Mouse (Mus musculus) c-Kit-negative CD71-positive TER-119-positive erythroid progenitor cells, embryonic 14.5 days (primary cell): ENCODE measurements around the gene Vamp2.

Source experiments
- DNase-seq: peaks from one replicate; pipeline ENCODE4 v3.0.0-alpha.2; 2013; ENCODE audit warnings: low read depth, low spot score

Vamp2 gene

DNA sequence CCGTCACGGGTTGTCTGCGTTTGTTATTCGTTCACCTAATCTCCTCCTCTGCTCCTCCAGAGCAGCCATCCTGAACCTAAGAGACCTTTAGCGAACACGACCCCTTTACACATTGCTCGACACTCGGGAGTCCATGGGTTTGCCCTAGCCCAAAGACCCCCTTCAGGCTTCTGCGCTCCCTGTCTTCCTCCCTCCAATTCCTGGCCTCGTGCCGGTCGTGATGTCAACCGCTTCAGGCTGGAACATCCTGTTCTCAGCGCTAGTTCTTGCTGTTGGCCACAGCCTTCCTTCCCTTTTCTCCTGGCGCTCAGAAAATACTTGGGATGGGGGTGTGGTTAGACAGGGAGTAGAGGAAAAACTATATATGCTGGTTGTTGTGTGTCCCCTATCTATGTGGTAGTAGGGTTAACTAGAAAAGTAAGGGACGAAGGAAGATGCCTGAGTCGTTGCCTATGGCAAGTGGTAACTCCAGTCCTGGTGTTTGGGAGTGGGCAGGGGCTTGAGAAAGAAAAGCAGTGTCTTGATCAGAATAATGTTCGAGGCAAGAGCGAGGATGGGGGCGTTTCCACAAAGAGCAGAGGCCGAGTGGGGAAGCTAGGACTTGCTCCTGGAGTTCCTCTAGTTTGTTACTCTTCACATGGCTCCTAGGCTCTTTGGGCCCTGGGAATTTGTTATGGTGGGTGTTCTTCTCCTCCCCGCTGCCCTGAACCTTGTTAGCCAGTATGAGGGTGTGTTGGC lies 11.1 kb downstream of the Vamp2 start:
- DNase-seq: no peak

DNA sequence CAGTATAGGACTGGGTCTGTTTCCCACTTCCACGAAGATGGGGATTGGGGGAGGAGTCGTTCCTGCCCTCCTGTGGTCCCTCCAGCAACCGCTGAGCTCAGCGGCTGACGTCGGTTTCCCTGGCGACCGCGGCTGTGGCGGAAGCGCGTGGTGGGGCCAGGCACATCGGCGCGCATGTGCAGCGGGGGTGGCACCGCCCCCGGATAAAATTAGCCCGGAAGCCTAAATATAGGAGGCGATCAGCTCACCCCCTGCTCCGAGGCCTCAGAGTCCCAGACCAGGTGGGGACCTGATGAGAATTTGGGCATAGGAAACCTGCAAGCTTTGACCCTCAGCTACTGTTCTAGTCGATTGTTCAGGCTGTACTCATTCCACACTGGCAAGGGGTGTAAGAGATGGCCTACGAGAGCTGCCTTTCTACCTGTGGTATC lies 11.6 kb downstream of the Vamp2 start:
- DNase-seq: no peak

DNA sequence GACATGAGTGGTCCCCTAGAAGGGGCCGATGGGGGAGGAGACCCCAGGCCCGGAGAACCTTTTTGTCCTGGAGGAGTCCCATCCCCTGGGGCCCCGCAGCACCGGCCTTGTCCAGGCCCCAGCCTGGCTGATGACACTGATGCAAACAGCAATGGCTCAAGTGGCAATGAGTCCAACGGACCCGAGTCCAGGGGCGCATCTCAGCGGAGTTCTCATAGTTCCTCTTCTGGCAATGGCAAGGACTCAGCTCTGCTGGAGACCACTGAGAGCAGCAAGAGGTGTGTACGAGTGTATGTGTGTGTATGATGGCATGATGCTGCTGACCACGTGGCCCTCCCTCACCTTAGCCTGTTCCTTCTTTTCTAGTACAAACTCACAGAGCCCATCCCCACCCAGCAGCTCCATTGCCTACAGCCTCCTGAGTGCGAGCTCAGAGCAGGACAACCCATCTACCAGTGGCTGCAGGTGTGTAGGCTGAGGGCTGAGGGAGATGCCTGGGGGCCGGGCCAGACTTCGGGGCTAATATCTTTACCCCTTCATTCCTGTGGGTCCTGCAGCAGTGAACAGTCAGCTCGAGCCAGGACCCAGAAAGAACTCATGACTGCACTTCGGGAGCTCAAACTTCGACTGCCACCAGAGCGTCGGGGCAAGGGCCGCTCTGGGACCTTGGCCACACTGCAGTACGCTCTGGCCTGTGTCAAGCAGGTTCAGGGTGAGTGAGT lies 12.5 kb downstream of the Vamp2 start:
- no peak for DNase-seq

DNA sequence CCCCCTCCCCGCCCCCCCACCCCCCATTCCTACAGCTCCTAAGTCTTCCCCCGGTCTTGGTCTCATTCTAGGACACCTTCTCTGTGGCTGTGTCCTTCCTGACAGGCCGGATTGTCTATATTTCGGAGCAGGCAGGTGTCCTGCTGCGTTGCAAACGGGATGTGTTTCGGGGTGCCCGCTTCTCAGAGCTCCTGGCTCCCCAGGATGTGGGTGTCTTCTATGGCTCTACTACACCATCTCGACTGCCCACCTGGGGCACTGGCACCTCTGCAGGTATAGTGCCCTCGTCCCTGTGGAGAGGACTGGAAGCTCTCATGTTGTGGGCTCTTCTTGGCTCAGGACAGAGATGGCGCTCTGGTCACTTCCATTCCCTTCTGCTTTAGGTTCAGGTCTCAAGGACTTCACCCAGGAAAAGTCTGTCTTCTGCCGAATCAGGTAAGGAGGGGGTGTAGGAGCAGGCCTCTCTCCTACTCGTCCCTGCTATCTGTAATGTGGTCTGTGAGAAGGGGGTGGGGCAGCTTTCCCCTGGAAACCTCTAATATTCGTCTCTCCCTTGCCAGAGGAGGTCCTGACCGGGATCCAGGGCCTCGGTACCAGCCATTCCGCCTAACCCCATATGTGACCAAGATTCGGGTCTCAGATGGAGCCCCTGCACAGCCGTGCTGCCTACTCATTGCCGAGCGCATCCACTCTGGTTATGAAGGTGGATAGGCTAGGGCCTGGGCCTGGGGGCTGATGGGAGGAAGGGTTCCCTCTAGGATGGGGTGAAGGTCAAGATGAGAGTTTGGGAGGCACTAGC lies 13.5 kb downstream of the Vamp2 start:
- no peak for DNase-seq

DNA sequence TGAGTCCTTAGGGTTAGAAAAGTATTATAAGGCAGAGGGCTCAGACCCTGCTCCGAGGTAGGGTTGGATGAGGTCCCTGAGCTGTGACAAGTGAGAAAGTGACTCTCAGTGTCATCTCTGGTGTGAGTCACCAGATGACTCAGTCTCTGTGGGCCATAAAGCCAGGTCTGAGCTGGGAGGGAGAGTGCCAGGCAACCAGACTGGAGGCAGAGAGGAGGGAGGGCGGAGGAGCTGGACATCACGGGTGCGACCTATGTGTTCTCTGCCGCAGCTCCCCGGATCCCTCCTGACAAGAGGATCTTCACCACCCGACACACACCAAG lies 14.1 kb downstream of the Vamp2 start:
- DNase-seq: no peak

DNA sequence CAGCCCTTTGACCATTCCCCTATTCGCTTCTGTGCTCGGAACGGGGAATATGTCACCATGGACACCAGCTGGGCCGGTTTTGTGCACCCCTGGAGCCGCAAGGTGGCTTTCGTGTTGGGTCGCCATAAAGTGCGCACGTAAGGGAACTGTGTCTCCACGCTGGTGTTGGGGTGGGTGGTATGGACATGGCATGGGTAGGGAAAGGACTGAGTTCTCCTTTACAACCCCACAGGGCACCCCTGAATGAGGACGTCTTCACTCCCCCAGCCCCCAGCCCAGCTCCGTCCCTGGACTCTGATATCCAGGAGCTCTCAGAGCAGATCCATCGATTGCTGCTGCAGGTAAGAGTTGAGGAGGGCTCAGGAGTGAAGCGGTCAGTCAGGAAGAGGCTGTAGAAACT lies 14.8 kb downstream of the Vamp2 start:
- no peak for DNase-seq

DNA sequence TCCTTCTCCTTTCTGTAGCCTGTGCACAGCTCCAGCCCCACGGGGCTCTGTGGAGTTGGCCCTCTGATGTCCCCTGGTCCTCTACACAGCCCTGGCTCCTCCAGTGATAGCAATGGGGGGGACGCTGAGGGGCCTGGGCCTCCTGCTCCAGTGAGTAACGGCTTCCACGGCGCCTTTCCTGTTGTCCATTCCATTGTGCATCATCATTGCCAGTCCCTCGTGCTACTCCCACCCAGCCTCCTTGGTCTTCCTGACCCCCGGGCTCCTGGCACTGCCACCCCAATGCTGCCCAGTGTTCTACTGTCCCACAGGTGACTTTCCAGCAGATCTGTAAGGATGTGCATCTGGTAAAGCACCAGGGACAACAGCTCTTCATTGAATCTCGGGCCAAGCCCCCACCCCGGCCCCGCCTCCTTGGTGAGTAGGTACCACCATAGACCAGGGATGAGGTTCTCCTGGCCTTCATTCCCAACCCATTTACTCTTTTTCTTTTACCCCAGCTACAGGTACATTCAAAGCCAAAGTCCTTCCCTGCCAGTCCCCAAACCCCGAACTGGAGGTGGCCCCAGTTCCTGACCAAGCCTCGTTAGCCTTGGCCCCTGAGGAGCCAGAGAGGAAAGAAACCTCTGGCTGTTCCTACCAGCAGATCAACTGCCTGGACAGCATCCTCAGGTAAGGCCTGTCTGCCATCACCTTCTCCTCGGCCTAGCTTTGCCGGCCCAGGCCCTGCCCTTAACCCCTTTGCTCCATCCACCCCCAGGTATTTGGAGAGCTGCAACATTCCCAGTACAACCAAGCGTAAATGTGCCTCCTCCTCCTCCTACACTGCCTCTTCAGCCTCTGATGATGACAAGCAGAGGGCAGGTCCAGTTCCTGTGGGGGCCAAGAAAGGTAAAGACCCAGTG lies 15.5 kb downstream of the Vamp2 start:
- DNase-seq: no peak

DNA sequence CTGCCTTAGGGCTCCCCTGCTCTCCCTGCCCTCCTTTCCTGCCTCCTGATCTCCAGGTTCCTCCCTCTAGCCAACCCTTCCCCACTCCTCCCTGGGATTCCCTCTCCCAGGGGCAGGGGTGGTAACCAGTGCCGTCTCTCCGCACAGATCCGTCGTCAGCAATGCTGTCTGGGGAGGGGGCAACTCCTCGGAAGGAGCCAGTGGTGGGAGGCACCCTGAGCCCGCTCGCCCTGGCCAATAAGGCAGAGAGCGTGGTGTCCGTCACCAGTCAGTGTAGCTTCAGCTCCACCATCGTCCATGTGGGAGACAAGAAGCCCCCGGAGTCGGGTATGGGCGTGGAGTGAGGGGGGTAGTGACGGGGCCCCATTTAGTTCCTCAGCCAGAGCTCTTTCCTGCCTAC lies 16.2 kb downstream of the Vamp2 start:
- no peak for DNase-seq

DNA sequence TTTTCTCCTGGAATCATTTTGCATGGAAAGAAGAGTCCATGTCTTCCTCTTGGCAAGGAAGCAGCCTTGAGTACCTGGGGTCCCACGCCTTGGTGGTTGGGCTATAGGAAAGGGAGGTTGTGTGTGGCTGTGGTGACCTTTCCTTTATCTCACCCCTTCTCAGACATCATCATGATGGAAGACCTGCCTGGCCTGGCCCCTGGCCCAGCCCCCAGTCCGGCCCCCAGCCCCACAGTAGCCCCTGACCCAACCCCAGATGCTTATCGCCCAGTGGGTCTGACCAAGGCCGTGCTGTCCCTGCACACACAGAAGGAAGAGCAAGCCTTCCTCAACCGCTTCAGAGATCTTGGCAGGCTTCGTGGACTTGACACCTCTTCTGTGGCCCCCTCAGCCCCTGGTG lies 16.9 kb downstream of the Vamp2 start:
- DNase-seq: no peak

DNA sequence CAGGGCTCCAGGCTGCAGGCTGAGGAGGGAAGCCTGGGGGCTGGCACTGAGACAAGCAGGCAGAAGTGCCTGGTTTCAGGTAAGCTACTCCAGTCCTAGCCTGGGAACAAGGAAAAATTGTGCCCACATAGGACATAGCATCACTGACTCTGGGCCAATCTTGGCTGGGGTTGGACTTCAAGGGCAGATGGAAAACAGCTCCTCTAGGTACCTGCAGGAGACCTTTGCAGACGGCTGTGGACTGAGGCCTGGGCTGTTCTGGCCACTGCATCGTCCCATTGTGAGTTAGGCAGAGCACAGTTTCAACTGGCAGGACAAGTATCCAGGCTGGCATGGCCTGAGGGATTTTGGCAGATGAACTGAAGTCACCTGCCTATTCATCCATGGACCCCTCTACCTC lies 17.5 kb downstream of the Vamp2 start:
- DNase-seq: no peak

DNA sequence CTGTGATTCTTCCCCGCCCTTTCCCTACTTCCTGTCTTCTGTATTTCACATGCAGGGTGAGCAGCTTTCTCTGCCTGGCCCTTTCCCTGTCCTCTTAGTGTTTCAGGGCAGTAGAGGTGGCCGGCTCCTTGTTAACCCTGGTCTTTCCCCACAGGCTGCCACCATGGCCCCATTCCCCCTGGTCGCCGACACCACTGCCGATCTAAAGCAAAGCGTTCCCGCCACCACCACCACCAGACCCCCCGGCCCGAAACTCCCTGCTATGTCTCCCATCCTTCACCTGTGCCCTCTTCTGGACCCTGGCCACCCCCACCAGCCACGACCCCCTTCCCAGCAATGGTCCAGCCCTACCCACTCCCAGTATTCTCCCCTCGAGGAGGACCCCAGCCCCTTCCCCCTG lies 18.0 kb downstream of the Vamp2 start:
- DNase-seq: no peak

DNA sequence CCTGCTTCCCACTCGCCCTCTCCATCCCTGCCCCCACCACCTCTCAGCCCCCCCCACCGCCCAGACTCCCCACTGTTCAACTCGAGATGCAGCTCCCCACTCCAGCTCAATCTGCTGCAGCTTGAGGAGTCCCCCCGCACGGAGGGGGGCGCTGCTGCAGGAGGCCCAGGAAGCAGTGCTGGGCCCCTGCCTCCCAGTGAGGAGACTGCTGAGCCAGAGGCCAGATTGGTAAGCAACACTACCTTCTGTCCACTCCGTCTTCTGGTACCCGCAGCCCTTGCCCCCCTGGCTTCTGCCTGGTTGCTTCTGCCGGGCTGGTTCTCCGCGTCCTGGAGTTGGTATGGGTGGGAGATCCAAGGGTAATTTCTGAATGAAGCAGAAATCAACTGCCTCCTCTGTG lies 18.6 kb downstream of the Vamp2 start:
- no peak for DNase-seq

DNA sequence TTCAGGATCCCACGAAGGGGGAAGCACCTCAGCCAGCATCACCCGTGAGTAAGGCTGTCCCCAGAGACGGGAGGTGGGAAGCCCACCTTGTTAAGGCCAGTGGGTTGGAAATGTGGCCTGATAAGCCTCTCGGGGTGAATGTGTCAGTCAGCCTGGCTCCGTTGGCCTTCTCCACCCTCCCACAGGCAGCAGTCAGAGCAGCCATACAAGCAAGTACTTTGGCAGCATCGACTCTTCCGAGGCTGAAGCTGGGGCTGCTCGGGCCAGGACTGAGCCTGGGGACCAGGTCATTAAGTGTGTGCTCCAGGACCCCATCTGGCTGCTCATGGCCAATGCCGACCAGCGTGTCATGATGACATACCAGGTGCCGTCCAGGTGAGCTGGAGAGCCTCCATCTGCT lies 19.4 kb downstream of the Vamp2 start:
- DNase-seq: no peak

DNA sequence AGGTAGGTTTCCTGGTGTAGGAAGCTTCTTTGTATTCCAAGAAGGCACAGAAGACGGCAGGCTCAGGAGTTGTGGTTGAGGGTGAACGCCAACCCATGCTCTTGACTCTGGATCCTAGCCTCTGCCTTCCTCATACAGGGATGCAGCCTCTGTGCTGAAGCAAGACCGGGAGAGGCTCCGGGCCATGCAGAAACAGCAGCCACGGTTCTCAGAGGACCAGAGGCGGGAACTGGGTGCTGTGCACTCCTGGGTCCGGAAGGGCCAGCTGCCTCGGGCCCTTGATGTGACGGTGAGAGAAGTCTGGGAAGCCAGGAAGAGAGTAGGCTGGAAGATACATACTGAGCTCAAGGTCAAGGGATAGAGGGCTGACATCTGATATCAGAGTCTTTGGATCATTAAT lies 19.9 kb downstream of the Vamp2 start:
- no peak for DNase-seq

DNA sequence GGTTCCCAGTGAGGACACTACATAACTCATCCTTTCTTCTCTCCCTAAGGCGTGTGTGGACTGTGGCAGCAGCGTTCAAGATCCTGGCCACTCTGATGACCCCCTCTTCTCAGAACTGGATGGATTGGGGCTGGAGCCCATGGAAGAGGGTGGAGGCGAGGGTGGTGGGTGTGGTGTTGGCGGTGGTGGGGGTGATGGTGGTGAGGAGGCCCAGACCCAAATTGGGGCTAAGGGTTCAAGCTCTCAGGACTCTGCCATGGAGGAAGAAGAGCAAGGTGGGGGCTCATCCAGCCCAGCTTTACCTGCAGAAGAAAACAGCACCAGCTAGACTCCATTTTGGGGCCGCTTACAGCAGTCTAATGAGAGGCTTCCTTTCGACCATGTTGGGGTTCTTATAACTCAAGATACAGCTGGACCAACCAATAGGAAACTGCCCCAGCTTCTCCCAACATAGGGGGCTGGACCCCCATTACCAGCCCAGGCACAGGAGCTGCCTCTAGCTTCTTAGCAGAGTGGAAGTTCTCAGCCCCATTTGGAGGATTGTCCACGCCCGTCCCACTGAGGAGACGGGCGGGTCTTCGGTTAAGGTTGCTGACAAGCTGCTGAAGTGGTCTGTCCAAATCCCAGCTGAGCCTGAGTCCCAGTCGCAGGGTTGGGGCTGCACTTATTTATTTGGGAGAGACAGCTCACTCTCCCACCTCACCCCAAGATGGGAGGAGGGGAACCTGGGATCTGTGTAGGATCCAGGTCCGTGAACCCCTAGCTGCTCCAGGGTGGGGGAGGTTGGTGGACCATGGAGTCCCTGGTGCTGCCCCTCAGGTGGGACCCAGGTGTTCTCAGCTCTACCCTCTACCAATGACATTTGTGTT lies 21.0 kb downstream of the Vamp2 start:
- no peak for DNase-seq

DNA sequence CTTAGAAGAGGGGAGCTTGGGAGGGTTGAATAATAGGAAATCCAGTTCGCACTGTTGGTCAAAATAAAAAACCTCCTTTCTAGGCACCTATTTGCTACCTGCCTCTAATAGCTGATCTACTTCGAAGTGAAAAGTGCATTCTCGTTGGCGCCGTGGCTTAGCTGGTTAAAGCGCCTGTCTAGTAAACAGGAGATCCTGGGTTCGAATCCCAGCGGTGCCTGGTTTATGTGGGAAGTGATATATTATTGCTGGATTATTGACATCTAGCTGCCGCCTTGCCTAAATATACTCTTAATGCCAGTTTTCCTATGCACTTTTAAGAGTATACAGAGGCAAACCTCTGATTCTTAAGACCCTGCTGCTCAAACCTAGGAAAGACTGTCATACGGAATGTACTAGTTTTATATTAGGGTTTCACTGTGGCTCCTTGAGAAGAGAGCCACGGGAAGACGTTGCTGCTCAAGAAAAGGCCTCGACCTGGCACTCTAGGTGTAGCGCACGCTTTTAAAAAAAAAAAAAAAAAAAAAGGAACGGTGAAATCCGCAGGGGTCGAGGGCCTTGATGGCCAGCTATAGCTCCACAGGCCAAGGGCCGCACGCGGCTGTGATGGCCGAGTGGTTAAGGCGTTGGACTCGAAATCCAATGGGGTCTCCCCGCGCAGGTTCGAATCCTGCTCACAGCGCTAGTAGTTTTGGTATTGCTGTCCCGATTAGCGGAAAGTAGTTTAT lies 22.2 kb downstream of the Vamp2 start:
- DNase-seq: peak; percentile 69

DNA sequence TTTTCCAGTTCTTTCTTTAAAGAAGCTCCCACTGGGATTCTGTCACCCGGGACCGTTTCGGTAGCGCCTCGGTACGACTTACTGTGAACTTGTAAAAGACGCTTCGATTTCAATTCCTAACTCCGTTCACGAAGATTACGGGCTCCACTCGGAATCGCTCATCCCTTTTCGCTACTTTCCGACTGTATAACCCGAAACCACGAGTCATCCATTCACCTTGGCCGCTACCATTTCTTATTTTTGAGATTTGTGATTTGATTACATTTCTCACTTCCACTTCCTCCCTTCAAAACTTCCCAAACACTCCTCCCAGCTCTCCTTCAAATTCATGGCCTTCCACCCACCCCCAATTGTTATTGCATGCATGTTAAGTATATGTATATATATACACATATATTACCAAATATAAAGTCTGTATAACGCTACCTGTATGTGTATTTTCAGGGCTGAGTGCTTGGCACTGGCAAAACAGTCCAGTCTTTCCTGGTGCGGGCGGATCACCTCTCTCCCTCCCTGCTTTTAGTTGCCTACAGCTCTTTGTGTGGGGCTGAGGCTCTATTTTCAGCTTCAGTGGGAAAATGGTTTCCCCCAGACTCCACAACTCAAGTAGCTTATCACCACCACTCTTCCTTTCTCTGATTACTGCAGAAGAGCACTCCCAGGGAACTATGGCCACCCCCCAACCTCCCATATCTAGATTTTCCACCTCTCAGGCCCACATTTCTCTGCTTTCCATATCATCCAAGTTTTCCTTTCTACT lies 22.9 kb downstream of the Vamp2 start:
- no peak for DNase-seq

DNA sequence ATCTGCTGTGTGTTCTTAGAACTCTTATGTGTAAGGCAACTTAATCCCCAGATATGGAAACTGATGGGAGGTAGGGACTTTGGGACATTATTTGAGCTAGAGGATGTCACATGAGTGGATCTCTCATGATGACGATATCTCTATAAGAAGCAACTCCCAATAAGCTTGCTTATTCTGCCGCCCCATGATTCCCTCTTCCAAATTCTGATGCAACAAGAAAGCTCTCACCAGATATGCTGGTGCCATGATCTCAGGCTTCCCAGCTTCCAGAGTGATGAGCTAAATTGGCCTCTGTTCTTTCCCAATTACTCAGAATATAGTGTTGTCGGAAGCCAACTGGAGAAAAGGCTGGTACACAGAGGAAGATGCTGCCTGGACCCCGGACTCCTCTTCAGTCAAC lies 23.6 kb downstream of the Vamp2 start:
- DNase-seq: no peak

DNA sequence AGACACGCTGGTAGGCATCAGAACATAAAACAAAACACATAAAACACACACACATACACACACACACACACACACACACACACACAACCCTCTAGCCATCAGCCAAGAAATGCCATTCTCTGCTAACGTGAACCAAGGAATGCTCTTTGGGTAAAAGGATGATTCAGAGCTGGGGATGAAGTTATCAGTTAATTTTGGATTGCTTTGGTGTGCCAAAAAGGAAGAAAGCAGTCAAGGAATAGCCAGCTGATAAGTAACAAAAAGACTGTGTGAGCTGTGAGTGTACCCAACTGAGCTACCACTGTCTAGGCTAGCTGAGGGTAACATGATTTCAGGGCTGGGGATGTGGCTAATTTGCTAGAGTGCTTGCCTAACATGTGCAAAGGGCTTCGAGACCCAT lies 25.7 kb downstream of the Vamp2 start:
- no peak for DNase-seq
